Mouse (Mus musculus) cerebellum, adult 18-20 months (tissue): ENCODE data around the gene Kif1b.

Experiments used
- DNase-seq, 2 experiments: peaks; one replicate each; pipeline ENCODE4 v3.0.0; 2021

The Kif1b gene

DNA sequence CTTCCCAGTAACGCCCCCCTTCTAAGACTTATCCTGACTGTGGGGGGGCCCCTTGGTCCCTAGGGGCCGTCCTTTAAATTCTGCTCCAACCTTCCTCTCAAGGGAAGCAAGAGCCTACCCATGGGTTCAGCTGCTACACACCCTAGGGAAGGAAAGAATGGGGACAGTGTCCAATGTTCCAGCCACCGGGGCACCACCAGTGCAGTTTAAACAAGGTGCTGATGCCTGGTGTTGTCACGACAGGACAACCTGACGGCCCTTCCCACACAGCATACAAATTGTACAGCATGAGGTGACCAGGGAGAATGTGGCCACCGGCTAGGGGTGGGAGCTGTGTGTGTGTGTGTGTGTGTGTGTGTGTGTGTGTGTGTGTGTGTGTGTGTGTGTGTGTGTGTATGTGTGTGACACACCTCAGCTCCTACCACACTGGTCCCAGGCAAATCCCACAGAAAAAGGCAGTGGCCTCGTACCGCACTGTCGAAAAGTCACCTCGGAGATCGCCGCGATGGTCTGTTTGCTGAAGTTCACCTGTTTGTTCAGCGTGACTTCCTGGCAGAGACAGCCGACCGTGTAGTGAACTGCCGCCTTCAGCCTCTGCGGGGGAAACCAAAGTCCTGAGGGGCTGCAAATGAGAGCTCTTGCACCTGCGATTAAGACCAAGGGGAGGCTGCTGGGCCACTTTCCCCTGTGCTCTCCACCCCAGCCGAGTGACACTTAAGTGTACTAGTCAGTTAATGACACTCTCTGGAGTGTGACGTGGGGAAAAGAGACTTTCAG lies 175.5 kb downstream of the Kif1b start:
- DNase-seq = no peak

DNA sequence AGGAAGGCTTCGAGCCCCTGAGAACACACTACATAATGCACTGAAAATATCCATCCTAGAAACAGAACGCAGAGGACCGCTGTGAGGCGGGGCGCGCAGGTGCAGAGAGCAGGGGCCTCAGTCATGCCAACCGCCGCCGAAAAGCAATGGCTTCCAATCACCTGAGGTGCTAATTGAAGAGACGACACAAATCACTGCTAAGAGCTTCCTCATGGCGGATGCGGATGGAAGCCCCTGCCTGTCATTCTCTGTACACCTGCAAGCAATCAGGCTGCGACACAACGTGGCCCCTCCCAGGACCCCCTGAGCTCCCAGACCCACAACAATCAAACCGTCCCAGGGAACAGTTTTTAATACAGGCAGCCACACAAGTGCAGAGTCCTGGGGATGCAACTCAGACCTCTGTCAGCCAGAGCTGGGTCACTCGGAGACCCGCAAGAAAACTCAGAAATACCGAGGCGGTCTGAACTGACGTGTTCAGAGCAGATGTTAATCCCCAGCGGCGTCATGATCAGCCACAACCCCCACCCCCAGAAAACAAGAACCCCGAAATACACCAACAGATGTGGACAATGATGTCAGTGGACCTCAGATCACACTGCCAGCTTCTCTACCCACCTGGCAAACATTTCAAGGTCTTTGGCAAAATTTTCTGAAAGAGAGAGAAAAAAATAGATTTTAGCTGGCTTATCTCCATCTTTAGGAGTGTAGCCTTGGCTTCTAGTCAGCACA lies 176.3 kb downstream of the Kif1b start:
- DNase-seq = no peak

DNA sequence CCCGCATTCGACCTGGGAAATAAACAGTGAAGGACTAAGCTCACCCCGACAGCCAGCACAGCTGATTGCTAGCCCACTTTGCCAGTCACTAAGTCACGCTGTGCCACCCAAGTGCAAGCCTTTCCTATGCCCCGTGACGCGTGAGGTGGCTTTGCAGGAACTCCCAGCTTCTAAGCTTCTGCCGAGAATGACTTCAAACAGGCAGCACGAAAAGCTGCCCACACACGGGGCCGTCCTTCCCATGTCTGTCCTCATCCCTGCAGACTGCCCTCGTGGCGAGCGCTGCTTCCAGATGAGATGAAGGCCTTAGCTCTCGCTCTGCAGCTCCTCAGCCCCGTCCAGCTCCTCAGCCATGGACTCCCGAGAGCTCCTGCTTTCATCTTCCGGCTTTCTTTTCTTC lies 179.0 kb downstream of the Kif1b start:
- no peak for DNase-seq

DNA sequence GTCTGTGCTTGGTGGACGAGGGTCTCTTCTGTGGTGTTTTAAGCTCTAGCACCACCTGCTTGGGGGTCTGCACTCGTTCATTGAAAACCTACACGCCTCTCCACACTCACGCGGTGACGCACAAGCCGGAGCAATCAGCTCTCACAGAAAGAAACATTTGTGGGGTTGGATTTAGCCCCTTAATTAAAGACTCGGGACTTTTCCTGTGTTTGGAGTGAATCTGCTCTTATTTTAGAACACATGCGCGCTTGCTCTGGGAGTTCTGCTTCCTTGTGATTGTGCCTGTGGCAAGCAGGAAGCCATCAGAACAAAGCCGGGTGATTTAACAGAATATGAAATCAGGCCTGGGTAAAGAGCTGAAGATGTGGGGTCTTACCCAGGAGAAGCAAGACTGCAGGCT lies 180.8 kb downstream of the Kif1b start, which contains the start of gene Cort:
Gene Cort (minus strand): TSS at position 101 of the 400 bp plus-strand sequence.
- DNase-seq = no peak
